Mouse (Mus musculus): ENCODE results near the gene Aanat. TPM values are rescaled to one million over a fixed set of nuclear protein-coding genes. Genes with fewer than 3 reads are reported as not detected.

Aanat gene
- not detected for total RNA-seq (2022)

DNA sequence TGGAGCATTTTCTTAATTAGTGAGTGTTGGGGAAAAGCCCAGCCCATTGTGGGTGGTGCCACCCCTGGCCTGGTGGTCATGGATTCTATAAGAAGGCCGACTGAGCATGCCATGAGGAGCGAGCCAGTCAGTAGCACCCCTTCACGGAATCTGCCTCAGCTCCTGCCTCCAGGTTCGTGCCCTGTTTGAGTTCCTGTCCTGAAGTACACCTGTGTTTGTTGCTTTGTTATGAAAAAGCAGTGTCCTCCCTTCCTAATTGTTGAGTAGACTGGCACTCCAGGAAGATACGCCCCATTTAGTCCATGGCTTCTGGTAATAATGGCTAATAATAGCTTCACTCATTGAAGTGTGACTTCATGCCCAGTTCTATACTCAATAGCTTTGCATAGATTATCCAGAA lies at the start of gene Aanat:
Gene Aanat, plus strand, starts transcription at position 123 of the 400 bp plus-strand sequence.
- no peak for DNase-seq

DNA sequence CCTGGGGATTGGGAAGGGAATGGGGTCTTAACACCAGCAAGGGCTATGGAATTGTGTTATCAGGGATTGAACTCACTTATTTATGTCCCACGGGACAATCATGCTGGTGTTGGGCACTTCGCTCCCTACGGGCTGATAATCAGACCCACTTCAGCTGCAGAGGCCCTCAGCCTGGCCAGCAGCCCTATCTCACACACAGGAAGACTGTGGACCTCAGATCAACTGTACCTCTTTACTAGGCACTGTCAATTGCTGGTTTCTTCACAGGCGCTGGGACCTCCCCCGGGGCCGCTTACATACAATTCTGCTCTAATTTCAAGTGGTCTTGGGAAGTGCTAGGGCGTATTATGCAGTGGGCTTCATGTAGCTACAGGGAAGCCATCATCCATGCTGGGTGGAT lies 49.5 kb upstream of the Aanat start:
- DNase-seq, result no peak

DNA sequence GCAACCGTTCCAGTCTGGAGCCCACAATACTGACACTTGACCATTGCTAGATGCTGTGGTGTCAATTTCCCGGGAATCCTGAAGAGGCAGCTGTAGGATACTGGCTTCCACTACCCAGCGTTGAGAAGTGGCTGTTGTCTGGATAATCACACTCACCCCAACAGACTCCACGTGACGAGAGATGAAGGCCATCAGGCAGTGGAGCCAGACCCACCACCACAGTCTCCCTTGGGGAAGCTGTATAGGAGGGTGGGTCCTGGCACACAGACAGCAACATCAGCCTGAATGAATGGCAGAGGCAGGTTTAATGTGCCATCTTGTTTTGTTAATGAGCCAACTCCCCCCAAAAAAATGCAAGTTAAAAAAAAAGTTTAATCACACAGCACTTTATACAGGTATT lies 48.8 kb upstream of the Aanat start:
- DNase-seq, result no peak

DNA sequence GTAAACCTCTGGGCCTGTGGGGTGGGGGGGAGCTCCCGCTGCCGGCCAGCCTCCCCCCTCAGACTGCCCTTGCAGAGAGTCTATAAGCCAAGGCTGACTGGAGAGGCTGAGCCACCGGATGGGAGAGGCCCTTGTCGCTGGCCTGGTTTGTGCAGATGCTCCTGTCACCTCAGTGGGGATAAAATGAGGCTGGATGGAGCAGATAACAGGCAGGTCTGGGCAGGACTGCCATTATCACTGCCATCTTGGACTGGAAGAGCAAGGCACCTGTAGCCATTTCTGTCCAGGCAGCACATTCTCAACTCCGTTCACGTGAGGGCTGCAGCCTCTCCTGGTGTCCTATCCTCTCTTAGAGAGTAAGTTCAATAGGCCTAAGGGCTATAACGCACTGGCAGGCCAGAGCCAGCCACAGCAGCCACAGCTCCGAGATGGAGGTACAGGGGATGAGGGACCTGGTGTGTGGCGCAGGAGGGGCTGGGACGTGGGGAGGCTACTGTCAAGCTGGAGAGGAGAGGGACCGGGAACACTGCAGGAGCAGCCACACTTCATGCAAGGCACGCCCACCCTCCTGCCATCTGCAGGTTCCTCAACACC lies 48.0 kb upstream of the Aanat start:
- no peak for DNase-seq

DNA sequence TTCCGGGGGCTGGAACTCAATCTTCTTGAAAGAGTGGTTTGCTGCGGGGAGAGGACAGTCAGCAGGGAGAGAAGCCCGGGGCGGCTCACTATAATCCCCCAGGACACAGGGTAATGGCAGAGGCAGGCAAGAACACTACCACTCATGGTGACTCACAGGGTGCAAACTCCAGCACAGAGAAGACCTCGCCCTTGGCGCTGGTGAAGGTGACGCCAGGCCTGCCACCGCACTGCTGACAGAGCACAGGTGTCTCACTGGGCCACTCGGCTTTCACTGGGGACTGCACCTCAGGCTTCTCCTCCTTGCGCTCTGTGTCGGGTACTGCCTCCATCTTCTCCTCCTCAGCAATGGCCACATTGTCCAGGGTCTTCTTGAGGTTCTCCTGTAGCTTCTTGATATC lies 45.0 kb upstream of the Aanat start:
- DNase-seq, result no peak

DNA sequence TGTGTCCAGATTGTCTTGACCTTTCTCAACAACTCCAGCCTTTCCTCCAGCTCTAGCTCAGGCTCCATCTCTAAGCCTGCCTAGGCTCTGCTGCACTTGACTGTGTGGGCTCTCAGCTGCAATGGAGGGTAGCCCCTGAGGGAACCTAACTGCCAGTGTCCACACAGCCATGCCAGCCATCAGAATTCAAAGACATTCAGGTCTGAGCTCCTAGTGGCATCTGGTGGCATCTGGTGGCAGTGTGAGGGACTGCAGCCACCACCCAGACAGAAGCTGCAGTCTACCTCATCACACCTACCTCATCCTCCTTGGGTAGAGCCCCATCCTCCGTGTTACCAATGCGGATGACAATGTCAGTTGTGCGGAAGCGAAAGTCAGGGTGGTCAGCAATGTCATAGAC lies 43.1 kb upstream of the Aanat start:
- no peak for DNase-seq

GRCm38 (mm10) chr11:116547296-116548060 lies 38.8 kb upstream of the Aanat start:
- DNase-seq, result no peak

- DNase-seq, result no peak
Observed at GRCm38 (mm10) chr11:116548780-116549179, 37.5 kb upstream of the Aanat start.

DNA sequence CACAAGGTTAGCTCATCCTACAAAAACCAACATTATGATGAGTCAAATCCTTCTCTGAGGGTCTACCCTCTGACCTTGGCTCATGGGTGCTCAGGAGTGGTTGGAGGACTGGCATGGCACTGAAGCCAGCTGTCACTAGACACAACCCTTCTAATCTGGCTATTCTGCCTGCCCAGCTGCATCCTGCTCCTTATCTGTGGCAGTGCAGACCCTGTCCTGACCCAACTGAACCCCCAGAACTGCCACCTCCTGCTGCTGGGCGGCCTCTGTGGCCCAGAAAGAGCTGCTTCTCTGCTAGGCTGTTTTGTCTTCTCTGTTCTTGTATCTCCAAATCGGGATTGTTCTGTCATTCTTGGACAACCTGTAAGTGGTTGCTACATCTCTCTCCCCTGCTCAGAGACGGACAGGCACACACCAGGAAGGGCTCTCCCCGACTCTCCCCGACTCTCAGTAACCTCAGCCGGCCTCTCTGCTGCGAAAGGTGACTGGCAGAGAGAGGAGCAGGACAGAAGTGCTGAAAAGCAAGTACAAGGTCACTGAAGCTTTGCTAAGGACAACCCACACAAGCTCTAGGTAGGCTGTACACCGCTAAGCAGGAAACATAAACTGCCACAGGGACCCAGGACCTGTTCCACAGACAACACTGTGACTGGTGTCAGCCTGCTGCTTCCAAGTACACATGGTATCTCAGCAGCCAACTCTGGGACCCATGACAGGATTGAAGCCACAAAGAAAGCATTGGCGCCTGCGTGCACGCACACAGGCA lies 36.8 kb upstream of the Aanat start:
- DNase-seq, result no peak

- no peak for DNase-seq
Observed at GRCm38 (mm10) chr11:116550748-116551147, 35.5 kb upstream of the Aanat start.

GRCm38 (mm10) chr11:116552194-116552593 lies 34.0 kb upstream of the Aanat start:
- no peak for DNase-seq

DNA sequence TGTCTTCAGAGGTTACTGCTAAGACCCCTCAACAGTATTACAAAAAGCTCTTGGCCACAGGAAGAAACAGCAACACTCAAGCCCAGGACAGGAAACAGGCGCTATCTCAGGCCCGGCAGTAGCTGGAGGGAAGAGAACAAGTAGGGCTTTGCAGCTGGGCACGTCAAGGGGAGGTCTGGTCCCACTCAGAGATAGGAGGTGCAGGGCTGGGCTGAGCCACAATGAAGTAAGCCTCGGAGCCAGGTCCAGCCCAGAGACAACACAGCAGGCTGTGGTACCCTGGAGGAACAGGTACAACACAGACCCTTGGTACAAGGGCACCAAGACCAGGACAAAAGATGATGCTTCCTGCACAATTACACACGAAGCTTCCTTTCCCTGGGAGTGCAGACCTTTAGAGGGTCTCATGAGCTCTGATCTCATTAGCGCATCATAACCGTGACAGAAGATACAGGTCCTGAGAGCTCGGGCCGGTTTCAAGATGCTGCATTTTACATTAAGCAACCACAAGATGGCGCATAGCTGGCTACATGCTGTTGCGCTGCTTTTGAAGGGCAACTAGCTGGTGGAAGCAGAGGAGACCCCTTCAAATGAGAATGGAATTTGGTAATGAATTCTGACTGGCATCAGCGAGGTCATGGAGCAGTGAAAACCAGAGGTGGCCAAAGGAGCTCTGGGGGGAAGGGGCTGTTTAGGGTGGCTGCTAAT lies 31.9 kb upstream of the Aanat start:
- DNase-seq, result no peak

- no peak for DNase-seq
Observed at GRCm38 (mm10) chr11:116555572-116555971, 30.7 kb upstream of the Aanat start.

DNA sequence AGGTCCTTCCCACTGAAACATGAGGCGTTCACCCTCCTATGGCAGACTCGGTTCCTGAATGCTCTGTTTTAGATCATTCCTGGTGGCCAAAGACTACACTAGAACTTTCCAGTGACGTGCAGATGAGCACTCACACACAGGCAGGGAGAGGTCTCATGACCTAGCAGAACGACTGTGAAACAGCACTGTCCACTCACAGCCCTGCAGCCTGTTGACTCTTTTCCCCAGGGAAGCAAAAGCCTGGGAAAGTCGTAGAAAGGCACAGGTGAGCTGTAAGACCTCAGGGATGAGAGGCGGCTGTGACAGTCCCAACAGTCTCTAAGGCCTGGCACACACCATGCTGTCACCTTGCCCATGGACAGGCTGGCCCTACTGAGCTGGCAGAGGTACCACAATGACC lies 29.9 kb upstream of the Aanat start:
- DNase-seq, result no peak

DNA sequence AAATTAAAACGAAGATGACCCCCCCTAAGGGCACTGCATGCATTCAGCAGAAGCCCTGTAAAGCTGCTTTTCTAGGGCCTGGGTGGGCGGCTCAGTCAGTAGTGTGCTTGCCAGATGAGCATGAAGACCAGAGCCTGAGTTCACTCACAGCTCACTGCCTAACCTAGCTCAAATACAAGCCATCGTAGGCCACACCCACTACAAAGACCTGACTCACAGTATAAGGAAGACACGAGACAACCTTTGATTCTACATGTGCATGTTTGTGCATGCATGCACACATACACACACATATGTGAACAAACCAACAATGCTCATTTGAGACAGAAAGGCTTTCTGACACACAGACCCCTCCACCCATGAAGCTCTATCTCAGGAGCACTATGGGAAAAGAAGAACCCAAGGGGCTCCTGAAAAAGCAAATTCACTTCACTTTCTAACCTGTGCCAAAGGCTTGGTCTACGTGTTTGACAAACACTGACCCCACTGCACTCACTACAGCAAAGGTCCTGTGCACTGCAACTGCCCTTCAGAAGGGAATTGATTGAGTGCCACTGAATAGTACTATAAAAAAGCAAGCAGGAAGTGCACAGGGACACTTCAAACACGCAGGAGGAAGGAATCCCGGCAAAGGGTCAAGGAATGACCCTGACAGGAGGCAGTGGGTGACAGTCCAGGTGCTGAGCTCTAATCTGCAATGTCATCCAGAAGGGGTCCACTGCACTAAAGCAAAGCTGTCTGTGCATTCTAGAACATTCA lies 20.8 kb upstream of the Aanat start:
- DNase-seq, result no peak

DNA sequence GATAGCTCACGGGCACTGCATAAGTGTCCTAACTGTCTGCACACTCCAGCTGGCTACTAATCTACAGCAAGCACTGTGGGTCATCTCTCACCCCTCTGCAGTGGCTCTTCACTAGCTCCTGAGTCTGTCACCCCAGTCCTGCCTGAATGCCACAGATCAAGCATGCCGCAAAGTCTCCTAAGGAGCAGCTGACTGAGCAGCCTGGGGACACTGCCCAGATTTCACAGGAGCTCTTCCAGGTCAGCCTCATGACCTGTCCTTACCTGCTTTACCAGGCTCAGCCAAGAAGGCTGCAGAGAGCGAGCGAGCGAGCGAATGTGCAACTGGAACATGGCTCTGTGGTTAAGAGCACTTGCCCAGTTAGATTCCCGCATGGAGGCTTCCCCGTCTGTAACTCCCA lies 18.7 kb upstream of the Aanat start:
- no peak for DNase-seq

DNA sequence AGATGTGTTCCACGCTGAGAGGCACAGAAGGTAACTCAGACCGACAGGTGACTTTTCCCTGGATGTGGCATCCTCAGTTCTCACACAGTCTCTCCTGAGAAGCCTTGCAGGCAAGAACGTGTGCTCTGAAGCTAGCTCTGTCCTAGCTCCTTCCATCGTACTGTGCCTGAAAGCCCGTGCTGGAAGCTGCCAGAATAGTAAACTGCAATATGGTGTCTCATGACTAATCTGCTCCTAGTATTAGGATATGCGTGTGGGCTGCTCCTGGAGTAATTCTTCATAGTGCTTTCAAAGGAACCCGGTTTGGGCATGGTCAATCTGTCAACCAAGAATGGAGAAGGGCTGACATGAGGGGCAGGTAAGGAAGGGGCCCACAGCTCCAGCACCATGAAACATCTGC lies 15.4 kb upstream of the Aanat start:
- DNase-seq, result no peak

DNA sequence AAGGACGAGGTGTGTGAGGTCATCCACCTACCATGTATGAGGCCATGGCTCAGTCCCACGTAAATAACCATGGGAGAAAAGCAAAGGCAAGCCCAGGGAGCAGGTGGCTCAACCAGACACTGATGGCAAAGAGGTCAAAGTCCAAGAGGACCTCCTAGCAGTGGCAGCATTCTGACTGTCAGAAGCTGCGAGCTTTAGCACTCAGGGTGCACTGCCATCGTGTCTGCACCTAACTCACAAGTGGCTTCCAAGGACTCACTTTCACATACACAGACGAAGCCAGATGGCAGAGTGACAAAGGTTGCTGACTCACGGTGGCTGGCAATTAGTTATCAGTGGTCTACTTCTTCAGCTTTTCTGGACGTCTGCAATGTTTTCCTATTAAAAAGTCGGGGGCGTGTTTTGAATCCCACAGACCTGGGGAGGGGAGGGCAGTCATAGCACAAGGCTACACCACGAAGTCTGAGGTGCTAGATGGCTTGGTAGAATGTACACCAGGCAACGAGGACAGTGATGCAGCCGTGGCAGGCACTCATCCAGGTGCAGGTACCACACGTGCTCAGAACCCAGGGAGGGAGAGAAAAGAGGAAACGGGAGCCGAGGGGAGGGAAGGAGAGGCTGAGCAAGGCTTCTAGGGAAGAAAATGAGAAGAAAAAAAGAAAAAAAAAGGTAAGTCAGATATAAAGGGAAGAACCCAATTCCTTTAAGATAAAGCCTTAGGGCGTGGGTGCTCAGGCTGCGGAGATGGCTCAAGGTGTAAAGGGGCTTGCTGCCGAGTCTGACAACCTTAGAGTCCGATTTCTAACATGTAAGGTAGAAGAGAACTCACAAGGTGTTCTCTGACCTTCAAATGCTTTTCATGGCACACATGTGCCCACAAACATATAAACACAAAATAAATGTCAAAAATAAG lies 14.2 kb upstream of the Aanat start:
- peak; percentile 81 for DNase-seq

DNA sequence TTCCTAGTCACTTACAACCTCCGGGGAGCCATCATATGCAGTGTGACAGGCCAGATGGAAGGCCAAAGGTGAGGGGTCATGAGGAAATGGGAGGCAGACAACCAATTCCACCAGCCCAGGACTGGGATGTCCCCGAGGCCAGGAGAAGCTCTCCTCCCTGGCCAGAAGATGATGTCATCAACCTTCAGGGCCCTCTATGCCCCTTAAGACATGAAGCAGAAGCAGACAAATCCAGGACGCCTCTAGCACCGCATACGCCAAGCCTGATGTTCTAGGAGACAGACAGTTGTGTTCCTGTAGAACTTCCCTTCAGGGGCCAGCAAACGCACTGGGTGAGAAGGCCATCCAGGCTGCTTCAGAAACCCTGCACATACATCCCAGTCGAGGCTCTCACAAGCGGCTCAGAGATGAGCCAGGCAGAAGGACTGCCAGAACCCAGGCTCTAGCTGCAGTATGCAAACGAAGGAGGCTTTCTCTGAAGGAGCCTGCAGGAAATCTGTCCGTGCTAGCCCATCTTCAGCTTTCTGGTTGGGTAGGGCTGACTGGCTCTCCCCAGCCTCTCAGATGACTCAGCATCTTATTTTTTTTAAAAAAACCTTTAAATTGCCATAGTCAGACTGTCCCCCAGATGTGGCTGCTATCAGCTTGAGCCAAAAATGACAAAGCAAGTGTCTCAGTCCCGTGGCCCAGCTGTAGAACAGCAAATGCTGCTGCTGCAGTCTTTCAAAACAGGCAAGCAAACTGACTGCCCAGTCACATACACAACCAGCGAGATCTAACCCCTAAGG lies 13.3 kb upstream of the Aanat start:
- DNase-seq, result no peak

- DNase-seq, result no peak
Observed at GRCm38 (mm10) chr11:116574486-116574885, 11.7 kb upstream of the Aanat start.
